Mouse (Mus musculus) MEL (cell line): ENCODE results near the gene Dapk3.

ENCODE experiments used
- BHLHE40 ChIP-seq: IDR thresholded peaks from 2 replicates; pipeline ENCODE4 v1.6.1; 2012; ENCODE audit warnings: low read depth, mild to moderate bottlenecking, inconsistent platforms, low read length, improper control_type of control experiment, borderline replicate concordance
- CHD1 ChIP-seq: IDR thresholded peaks from 2 replicates; pipeline ENCODE4 v1.6.1; 2012; ENCODE audit warnings: low read depth, mild to moderate bottlenecking, inconsistent platforms, low read length, improper control_type of control experiment
- CHD2 ChIP-seq: IDR thresholded peaks from 2 replicates; pipeline ENCODE4 v1.6.1; 2011; ENCODE audit warnings: low read length, improper control_type of control experiment
- CTCF ChIP-seq, 3 experiments: IDR thresholded peaks in 2 of 3; conservative IDR thresholded peaks in 1 of 3; 2 replicates each; pipeline ENCODE4 v1.5.1; 2011 to 2012; ENCODE audit warnings: low read length in 3 of 3, low read depth in 2 of 3, mild to moderate bottlenecking in 2 of 3, improper control_type of control experiment in 1 of 3, inconsistent platforms in 1 of 3, mixed read lengths in 1 of 3, moderate library complexity in 1 of 3; ENCODE audit not compliant: control insufficient read depth in 1 of 3, insufficient read depth in 1 of 3, poor library complexity in 1 of 3, severe bottlenecking in 1 of 3
- EP300 ChIP-seq, 2 experiments: IDR thresholded peaks; 2 replicates each; pipeline ENCODE4 v1.6.1; 2011; ENCODE audit warnings: improper control_type of control experiment in 2 of 2, low read length in 2 of 2, low read depth in 1 of 2, mild to moderate bottlenecking in 1 of 2
- MXI1 ChIP-seq: IDR thresholded peaks from 2 replicates; pipeline ENCODE4 v1.6.1; 2011; ENCODE audit warnings: mild to moderate bottlenecking, low read depth, low read length, improper control_type of control experiment
- MYC ChIP-seq: IDR thresholded peaks from 2 replicates; pipeline ENCODE4 v1.6.1; 2011; ENCODE audit warnings: low read depth, mild to moderate bottlenecking, low read length, improper control_type of control experiment, moderate library complexity
- NRF1 ChIP-seq: IDR thresholded peaks from 2 replicates; pipeline ENCODE4 v1.6.1; 2014; ENCODE audit warnings: low read depth, mild to moderate bottlenecking, inconsistent platforms, low read length, improper control_type of control experiment, moderate library complexity; ENCODE audit not compliant: poor library complexity, insufficient read depth, severe bottlenecking
- POLR2A ChIP-seq, 2 experiments: IDR thresholded peaks; 2 replicates each; pipeline ENCODE4 v1.6.1; 2011 to 2012; ENCODE audit warnings: low read length in 2 of 2, mild to moderate bottlenecking in 2 of 2, control low read depth in 1 of 2, improper control_type of control experiment in 1 of 2, low read depth in 1 of 2, moderate library complexity in 1 of 2; ENCODE audit not compliant: control insufficient read depth in 1 of 2, insufficient read depth in 1 of 2, poor library complexity in 1 of 2
- POLR2AphosphoS2 ChIP-seq: IDR thresholded peaks from 2 replicates; pipeline ENCODE4 v1.6.1; 2011; ENCODE audit warnings: low read length, improper control_type of control experiment
- RAD21 ChIP-seq: IDR thresholded peaks from 2 replicates; pipeline ENCODE4 v1.6.1; 2011; ENCODE audit warnings: mild to moderate bottlenecking, low read depth, low read length, improper control_type of control experiment
- TCF12 ChIP-seq: IDR thresholded peaks from 2 replicates; pipeline ENCODE4 v1.6.1; 2014; ENCODE audit warnings: low read depth, mild to moderate bottlenecking, inconsistent platforms, low read length, improper control_type of control experiment, moderate library complexity
- ZC3H11A ChIP-seq: IDR thresholded peaks from 2 replicates; pipeline ENCODE4 v1.6.1; 2012; ENCODE audit warnings: low read depth, mild to moderate bottlenecking, inconsistent platforms, low read length, improper control_type of control experiment

DNA sequence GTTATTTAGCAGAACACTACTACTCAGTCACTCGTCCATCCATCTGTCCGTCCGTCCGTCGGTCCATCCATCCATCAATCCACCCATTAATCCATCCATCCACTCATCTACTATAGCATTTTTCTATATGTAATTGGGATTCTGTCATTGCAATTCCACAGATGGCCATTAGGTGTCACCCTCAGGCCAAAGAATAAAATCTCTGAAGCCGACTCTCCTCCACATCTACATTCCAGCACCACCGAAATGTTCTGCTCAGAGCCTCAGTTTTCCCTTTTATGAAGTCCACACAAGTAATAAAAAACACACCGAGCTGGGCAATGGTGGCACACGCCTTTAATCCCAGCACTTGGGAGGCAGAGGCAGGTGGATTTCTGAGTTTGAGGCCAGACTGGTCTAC lies 15.4 kb downstream of the Dapk3 start:
- TF ChIP-seq TCF12 (no peak), POLR2A (IDR thresholded peaks at IDR 0.05; ENCODE audit: control insufficient read depth in 1 of 2, insufficient read depth in 1 of 2, low read depth in 1 of 2, low read length in 2 of 2, poor library complexity in 1 of 2) (no peak), CTCF (IDR thresholded peaks at IDR 0.05 in 2 of 3, conservative IDR thresholded peaks at IDR 0.05 in 1 of 3; ENCODE audit: control insufficient read depth in 1 of 3, insufficient read depth in 1 of 3, low read depth in 2 of 3, low read length in 3 of 3, poor library complexity in 1 of 3, severe bottlenecking in 1 of 3) (peak; percentile 54 to 97 (median 85)), BHLHE40 (peak; percentile 45; the same call in 1 of the 2 replicates), MXI1 (no peak), CHD1 (no peak), RAD21 (peak; percentile 97), EP300 (IDR thresholded peaks at IDR 0.05; ENCODE audit: low read depth in 1 of 2, low read length in 2 of 2) (no peak), MYC (peak; percentile 40; the same call in 1 of the 2 replicates), CHD2 (no peak), NRF1 (no peak), ZC3H11A (peak; percentile 85), POLR2AphosphoS2 (no peak)
